Mouse (Mus musculus) heart, postnatal 14 days (tissue): ENCODE data around the gene Pax2. TPM values are rescaled to one million over a fixed set of nuclear protein-coding genes. Genes with fewer than 3 reads are reported as not detected.
A peak's percentile ranks its signal among the peaks of the same experiment; 100 is the strongest.
"Not testable (repeated sequence)": the region's sequence is repeated elsewhere in the genome, so short reads cannot be mapped to it uniquely, and the experiment has no call there.

Experiments used
- DNase-seq, 2 experiments: peaks; one replicate each; pipeline ENCODE4 v3.0.0; 2021 to 2022
- intact Hi-C: fragments of 180-260 bp; cut with DNase I; formaldehyde crosslinking; loops from one replicate; pipeline ENCODE4 v1.15.1; 2025
- total RNA-seq, 2 experiments: library from RNA; stranded (reverse); gene quantifications; 2 replicates each; pipeline ENCODE4 v1.2.3; 2021

Pax2 gene
- total RNA-seq, 2 experiments from 2014 or later, result not detected

DNA sequence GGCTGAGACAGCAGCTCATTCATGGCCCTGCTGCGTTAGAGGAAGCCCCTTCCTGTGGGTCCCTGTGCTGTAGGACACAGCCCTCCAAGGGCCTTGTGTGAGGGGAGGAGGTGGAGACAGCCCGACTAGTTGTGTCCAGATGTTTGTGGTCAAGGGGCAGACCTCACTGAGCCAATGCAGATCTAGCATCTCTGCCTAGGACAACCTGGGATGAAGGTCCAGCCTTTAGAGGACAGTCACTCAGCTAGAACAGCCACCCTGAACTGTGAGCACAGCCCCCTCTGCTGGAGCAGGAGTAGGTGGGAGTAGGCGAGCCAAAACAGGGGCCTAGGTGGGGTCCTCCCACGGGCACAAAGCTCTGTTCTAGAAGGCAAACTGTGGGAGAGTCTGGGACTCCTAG is 70.0 kb downstream of the Pax2 start:
- intact Hi-C loops, result no loop called here

DNA sequence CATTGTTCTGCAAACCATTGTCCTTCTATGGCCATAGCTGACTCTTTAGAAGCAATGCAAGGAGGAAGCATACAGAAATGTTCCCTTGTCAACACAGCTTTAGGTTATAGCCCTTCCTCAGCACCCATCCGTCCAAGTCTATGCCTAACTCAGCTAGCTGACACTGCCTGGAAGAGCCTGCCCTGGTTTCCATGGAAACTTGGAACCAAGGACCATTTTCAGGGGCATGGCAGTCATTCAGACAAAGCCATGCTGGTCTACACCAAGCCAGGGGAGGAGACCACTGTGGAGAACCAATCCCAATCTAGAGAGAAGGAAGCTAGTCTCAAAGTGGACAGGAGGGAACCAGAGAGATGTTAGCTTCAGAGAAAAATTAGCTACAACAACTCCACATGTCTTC is 77.5 kb downstream of the Pax2 start:
- intact Hi-C loops, result no loop called here
- DNase-seq, result no peak

More for the DNA sequence above, 70.0 kb downstream of the Pax2 start:
- no peak for DNase-seq

DNA sequence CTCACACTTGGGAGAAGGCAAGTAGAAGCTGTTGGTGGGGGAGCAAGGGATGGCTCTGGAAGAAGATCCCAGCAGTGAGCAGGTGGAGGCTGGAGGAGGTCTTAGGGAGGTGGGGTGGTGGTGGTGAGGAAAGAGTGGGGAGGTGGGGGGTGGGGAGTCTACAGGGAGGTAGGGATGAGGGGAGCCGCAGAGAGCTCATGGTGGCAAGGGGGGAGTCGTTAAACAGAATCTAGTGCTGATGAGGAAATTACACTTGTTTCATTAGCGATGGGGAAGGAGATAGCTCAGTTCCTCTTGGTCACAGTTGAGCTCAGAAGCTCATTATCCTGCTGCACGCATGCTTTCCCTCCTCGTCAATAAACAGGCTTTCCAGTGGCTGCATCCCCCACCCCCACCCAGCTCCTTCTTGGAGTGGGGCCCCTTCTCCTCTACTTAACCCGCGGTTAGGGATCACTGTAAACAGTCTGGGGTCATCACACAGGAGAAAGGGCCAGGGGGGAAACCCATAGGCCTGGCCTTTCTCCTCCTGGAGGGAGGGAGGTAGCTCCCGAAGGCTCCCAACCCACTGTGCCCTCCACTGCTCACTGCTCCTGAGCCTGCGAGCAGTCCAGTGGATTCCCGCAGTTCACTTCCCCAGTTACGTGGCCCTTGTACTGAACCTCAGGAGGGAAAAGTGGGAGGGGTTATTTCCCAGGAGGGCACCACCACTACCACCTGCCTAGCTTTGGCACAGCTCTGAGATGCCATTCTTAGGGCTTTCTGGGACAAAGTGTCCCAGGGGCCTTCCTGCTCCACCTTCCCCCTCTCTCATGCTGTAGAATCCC is 78.6 kb downstream of the Pax2 start:
- no peak for DNase-seq
- intact Hi-C loops, result no loop called here

DNA sequence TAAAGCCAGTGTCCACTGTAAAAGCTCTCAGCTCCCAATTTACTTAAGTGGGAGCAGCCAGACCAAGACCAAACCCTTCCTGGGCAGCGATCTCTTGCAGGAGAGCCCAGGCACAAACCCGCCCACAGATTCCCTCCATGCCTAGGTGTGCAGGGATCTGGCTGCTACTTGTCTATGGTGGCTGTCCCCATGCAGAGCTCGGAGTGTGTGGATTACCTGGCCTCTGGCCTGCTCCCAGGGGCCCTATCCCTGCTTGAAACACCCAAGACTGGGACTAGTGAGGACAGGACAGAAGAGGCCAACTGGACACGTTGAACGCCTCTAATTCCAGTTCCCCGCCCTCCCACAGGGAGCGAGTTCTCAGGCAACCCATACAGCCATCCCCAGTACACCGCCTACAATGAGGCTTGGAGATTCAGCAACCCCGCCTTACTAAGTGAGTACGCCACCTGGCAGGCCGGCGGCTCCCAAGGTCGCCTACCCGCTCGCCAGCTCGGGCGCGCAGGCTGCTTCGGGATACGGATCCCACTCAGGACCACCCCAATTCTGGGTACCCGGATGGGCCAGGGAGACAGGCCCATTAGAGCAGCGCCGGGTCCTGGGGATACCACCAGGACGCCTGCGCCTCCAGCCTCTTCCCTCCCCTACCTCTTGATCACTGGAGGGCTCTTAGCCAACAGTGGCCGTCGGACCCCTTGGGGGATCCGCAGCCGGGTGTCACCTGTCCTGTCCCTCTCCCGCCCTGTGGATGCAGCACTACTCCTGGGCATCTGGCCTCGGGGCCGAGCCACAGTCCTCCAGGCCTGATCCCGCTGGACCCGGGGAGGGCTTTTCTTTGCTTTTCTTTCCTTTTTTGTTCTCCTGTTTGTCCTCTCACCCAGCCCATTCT is 79.4 kb downstream of the Pax2 start:
- DNase-seq, result no peak
- intact Hi-C loops, result no loop called here

DNA sequence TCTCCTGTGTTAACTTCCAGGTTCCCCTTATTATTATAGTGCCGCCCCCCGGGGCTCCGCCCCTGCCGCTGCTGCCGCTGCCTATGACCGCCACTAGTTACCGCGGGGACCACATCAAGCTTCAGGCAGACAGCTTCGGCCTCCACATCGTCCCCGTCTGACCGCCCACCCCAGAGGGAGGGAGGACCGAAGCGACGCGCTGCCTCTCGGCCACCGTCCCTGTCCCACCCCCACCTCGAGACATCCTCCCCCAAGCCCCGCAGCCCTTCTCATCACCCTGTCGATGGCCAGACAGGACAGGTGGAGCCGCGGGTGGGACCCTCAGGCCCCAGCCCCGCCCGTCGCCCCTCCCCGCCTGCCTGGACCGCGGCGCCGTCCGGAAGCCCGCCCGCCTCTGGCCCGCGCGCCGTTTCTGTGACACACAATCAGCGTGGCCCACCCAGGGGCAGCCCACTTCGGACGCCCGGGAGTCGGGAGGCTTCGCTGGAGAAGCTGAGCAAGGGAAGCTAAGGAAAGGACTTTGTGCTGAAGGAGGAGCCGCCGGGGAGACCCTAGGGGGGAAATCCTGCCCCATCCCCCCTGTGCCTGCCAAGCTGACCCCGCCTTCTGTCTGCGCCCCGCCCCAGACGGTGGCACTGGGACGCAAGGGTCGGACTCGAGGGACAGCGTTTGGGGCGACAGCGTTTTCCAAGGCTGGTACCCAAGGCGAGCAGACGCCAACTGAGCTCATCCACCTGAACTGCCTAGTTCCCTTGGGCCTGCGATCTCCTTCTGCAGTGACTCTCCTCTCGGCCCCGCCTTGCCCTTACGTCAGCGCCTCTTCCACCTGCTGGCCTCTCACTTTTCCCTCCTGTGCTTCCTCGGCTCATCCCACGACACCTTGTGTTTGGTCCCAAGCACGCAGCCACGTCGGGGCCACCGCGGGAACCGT is 80.4 kb downstream of the Pax2 start:
- intact Hi-C loops, result no loop called here

DNA sequence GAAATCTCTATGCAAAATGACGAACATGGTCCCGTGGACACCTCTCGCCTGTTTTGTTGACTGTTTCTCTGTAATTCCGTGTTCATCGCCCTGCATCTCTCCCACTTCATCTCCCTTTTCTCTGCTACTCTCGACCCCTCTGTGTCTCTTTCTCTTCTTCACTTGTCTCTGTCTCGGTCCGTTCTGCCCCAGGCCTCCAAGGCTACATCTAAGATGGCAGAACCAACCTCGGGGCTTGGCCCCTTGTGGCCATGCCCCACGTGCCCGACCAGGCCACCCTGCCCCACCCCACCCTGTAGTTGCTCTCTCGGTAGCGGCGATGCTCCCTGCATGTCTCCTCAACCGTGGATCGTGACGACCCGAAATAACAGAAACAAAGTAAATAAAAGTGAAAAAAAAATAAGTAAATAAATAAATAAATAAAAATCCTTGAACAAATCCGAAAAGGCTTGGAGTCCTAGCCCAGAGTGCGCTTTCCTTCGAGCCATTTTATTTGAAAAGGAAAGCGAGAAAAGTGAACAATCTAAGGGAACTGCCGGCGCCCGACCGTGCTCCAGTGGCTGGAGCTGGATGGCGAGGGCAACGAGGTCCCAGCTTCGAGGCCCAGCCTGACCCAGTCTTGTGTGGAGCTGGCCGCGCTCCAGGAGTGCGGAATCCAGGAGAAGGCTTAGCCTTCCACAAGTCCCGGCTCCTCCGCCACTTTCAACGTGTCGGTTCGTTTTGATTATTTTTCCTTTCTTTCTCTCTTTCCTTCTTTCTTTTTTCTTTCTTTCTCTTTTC is 81.8 kb downstream of the Pax2 start:
- DNase-seq, result peak; percentile 21 to 24
- intact Hi-C loops, result no loop called here

More for the DNA sequence above, 80.4 kb downstream of the Pax2 start:
- DNase-seq, result peak in 1 of 2 experiments; percentile 12

DNA sequence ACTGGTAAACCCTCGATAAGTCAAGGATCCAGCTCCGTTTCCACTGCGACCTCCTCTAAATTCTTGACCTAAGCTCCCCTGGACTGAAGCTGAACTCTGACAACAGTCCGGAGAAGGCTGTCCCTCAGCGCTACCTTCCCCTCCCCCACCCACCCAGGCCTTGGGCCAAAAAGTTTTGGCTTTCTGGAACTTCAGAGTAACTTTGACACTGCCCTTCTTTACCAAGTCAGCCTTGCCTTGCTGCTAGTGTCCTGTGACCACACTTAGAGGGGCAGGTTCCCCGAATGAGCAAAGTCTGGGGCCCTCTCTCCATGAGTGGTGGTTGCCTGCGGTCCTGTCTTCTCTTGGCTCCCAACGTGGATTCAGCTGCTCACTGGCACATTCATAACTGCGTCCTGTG is 82.5 kb downstream of the Pax2 start:
- peak in 1 of 2 experiments; percentile 10 for DNase-seq

DNA sequence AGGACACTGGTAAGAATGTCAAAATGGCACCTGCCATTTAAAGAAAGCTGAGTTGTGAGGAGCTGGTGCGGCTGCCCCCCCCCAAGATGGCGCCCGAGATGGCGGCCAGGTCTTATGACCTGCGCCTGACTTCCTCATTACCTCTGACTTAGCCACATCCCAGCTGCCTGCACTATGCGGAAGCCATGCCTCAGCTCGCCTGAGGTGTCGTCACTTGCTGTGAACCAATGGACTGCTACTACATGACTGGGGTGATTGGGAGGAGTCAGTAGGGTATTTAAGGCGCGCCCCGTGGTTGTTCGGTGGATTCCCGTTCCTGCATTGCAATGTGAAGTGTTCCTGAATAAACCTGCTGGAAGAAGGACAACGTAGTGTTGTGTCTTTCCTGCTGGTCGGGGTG is 86.8 kb downstream of the Pax2 start:
- DNase-seq, intact Hi-C loops: not testable (repeated sequence)

More for the DNA sequence above, 82.5 kb downstream of the Pax2 start:
- intact Hi-C loops, result no loop called here

DNA sequence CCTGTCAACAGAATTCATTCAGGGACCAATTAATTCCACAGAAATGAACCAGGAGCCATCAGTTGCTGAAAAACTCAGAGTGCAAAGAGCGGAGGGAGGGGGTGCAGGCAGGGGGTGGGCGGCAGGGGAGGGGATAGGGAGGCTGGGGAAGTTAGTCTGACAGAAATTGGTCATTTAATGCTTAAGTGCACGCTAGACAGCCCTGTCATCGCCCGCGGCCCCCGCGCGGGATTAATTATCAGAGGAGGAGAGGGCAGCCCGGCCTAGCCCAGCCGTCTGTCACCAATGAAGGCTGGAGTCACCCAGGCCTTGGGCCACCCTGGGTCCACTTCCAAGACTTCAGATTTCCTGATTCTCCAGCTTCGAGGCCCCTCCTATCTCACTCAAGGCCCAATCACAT is 93.6 kb downstream of the Pax2 start:
- DNase-seq, result no peak
- intact Hi-C loops, result no loop called here

DNA sequence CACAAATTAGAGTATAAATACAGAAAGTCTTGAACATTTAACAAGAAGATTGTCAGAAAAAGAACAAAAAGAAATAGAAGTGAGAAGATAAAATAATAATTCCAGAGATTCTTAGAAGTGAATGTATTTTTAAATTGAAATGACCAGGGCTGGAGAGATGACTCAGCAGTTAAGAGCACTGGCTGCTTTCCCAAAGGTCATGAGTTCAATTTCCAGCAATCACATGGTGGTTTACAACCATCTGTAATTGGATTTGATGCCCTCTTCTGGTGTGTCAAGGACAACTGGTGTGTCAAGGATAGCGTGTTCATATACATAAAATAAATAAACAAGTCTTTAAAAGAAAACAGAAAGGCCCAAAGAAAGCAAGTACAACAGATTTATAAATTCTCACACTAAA is 102.8 kb downstream of the Pax2 start:
- DNase-seq, result no peak
- intact Hi-C loops, result no loop called here

DNA sequence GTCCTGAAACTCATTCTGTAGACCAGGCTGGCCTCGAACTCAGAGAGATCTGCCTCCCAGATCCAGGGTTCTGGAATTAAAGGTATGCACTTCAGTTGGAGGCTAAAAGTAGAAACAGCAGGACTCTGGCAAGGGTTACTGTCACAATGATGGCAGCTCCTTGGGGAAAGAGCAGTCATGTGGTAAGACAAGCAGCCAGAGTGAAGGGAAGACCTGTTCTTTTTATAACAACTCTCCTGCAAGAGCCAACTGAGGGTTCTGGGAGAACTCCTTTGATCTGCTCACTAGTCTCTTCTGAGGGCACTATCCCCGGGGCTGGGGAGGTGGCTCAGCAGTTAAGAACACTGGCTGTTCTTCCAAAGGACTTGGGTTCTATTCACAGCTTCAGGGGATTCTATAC is 112.9 kb downstream of the Pax2 start:
- DNase-seq, result peak in 1 of 2 experiments; percentile 10
- intact Hi-C loops, result no loop called here

DNA sequence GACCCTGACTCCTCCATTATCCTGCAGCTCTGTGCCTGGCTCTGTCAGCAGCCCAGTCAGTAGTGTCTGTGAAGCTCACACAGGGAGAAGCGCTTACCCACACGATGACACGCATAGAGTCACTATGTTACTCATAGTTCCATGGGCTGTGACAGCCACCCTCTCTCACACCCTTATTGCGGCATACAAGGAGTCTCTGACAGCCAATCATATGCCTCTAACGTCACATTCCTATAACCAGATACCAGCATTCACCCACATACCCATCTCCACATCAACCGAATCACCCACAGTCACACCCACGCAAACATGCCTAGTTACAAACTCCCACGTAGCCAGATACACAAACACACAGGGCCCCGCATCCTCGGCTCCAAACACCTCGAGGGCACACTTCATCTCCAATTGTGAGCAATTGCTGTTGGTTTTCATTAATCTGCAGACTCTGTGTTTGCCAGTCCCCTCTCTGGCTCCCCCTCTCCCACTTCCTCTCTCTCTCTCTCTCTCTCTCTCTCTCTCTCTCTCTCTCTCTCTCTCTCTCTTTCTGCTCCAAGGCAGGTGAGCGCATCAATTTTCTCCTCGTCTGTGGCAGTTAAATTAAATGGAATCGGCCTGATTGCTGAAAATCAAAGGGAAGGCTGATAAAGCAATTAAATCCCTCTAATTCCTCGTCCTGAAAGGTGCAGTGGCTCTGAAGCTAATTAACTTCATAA is 118.5 kb downstream of the Pax2 start:
- intact Hi-C loops, result no loop called here
- no peak for DNase-seq

DNA sequence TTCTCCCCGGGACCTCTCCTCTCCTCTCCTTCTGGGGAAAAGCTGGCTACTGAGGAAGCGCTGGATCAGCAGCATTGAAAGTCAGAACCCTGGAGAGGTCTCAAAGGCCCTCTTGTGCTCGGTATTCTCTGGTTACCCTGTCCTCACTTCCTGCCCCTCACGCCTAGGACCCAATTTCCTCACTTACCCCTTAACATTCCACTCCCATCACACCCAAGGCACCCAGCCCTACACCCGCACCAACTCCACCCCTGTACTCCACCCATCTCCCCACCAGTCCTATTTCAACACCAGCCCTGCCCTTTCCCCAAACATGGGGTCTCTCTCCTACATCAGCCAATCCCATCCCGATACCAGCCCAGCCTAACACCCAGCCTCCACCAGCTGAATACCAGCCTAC is 119.1 kb downstream of the Pax2 start:
- no peak for DNase-seq
- intact Hi-C loops, result no loop called here

DNA sequence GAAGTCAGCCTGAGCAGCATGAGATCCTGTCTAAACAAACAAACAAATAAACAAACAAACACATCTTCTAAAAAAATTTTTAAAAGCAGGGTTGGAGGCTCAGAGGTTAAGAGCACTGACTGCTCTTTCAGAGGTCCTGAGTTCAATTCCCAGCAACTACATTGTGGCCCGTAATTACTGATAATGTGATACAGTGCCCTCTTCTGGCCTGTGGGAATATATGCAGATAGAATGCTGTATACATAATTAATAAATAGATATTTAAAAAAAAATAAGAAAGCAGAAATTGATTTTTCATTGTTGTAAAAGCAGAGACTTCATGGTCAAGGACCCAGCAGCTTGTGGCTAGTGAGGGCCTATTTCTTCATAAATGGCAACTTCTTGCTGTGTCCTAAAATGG is 119.9 kb downstream of the Pax2 start:
- intact Hi-C loops, result no loop called here
- DNase-seq, result no peak

DNA sequence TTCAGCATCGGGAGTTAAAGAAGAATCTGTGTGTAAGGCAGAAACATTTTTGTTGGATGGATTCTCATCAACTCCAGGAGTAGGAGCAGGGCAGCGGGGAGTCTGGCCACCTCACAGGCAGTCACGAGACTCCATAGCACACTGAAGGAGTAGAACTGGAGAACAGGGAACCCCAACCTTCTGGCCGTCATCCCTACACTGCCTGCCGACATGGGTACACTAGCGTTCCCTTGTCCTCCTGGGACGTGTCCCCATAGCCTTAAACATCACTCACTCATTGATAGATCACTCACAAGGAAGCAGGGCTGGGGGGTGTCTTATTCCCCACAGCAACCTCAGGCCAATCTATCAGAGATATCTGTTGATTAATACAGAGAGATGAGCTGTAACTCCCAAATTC is 120.7 kb downstream of the Pax2 start:
- intact Hi-C loops, result no loop called here
- DNase-seq, result no peak

DNA sequence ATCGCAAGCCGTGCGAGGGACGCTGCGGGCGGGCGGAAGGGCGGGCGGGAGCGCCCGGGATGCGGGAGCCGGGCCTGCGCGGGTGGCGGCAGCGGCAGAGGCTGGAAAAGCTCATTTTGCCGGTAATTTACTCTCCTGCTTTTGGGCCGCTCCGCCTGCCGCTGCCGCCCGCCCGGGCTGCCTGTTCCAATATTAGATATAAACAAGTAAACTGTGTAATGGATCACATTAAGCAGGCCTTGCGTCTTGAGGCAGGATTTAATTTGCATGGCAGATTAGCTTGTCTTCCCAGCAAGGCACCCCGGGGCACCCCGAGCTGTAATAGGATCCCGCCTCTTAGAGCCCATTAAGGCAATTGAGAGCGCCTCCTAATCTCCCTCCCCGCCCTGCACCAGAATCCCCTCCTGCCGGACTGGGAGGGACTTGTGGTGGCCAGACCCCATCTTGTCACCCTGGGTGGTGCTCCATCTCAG is 126.7 kb downstream of the Pax2 start:
- peak; percentile 55 to 65 for DNase-seq
- intact Hi-C loops, result no loop called here

DNA sequence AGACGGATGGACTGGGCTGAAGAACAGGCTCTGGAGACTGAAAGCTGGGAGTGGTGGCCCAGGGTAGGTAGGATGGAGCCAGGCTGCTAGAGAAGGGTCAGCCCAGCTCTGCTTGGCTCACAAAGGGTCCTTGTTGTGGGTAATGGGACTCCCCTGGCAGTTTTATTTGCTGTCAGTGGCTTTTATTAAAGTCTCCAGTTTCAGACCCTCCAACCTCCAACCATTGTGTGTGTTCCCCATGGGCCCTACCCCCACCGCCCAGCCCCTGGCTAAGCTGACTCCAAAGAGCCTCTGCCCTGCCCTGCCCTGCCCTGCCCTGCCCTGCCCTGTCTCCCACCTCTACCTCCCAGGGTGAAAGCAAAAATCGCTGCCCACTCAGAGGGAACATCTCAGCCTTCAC is 128.5 kb downstream of the Pax2 start:
- intact Hi-C loops, result no loop called here
- no peak for DNase-seq

DNA sequence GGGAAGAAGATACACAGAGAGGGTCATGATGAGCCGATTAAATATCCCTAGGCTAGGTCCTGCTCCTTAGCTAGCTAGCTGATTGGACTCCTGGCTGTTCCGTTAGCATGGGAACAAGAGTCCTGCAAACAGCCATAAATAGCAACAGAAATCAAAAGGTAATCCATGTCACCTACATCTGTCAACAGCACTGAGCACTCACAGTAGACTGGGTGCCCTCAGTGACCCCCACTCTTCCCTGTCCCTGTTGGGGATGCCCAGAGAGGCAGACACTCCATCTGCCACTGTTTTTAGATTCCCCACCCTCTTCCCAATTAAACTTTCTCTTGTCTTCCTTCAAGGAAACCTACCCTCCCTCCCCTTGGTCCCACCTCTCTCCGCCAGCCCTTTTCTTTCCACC is 130.6 kb downstream of the Pax2 start:
- no peak for DNase-seq
- intact Hi-C loops, result loop anchor here (5.0 kb wide), 1 partner anchor 129 kb away; the partner anchor contains the start of gene Pax2
